Mouse (Mus musculus): Measurements from ENCODE around the gene Ubtf.
"Not testable (repeated sequence)": the region's sequence is repeated elsewhere in the genome, so short reads cannot be mapped to it uniquely, and the experiment has no call there.

The Ubtf gene

DNA sequence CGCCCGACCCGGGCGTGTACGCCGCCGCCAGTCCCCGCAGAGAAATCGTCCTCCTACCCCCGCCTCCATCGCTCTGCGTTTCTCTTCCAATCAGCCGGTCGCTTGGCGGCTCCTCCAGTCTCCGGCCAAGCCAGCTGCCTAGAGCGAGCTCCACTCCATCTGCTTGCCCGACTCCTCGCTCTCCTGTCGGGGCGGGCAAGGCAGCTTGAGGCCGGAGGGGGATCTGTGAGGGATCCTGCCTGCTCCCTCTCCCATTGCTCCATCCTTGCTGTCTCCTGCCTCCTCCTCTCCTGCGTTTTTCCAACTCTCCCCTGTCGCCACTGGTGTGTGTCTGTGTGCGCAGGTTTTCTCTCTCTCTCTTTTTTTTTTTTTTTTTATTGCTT lies at the start of gene Ubtf:
Gene Ubtf, minus strand, starts transcription at position 333 of the 383 bp plus-strand sequence.
- ATAC-seq (ENCODE audit: low TSS enrichment): peak; percentile 28; the same call in 1 of the 2 replicates

DNA sequence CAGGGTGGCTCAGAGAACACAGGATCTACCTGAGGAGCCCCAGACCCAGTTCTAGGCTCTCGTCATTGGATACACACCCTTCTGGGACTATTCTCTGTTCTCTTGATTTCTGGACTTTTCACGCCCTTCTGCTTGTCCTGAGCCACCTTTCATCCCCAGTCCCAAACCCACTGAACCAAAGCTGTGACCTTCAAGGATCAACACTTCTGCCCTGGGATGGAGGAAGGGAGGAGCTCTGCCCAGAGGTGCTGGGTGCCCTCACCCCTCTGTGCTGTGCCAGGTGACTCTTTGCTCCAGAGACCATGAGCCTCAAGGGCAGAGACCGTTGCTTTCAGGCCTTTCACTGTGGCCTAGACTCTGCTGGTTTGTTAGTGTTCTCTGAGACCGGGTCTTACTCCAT lies 49.7 kb upstream of the Ubtf start:
- ATAC-seq (ENCODE audit: low TSS enrichment): no peak

DNA sequence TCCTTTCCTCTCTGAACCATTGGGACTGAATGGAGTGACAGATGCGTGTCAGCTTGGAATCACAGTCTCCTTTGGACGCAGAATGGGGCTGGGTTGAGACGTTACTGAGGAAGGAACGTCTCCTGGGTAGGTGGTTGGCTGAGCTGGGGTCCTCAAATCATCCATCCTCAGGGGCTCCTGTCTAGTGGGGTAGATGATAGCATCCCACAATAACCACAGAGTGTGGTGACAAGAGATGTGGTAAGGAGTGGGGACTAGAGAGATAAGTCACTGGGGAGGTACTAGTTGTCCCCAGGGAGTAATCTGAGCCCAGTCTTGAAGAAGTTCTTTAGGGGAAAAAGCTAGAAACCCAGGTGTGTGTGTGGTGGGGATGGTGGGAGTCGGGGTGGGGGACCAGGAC lies 48.8 kb upstream of the Ubtf start:
- ATAC-seq (ENCODE audit: low TSS enrichment): no peak

DNA sequence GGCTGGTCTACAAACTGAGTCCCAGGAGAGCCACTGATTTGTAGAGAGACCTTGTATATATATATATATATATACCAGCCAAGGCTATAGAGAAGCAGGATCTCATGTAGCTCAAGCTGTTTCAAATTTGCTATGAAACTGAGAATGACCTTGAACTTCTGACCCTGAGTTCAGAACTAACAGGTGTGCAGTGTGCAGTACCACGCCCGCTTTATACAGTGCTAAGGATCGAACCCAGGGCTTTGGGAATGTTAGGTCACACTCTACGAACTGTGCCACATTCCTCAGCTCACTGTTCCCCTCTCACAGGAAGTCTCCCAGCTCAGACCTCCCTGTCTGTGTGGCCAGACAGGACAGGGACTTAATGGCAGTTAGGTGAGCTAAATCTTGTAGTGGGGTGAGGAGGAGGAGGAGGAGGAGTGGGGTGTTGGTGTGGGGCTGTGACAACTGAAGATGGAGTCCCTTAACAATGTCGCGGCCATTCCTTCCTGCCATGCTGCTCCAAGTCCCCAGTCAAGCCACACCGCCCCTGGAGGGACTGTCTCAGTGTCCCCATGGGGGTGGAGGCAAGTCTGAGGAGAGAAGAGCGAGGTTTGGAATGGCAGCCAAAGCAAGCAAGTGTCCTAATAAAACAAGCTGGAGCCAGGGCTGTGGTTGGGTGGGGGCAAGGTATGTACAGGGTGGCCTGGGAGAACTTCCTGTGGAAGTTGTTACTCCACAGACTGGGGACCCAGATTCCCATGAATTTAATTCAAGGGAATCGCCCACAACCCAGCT lies 48.1 kb upstream of the Ubtf start:
- no peak for ATAC-seq (ENCODE audit: low TSS enrichment)

DNA sequence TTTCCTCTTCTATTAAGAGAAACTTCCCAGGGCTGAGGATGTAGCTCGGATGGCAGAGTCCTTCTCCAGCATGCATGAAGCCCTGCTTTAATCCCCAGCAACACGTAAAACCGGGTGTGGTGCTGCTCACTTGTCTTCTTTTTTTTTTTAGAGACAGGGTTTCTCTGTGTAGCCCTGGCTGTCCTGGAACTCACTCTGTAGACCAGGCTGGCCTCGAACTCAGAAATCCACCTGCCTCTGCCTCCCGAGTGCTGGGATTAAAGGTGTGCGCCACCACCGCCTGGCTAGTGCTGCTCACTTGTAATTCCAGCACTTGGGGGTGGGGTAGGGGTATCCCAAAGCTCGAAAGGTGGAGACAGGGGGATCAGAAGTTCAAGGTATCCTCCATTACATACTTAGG lies 46.6 kb upstream of the Ubtf start, which contains the start of gene Slc4a1:
Gene Slc4a1, minus strand, starts transcription at position 101 of the 400 bp plus-strand sequence.
- not testable (repeated sequence) for ATAC-seq (ENCODE audit: low TSS enrichment)

- ATAC-seq (ENCODE audit: low TSS enrichment): no peak
Measured at GRCm38 (mm10) chr11:102365699-102366098, 46.2 kb upstream of the Ubtf start.

DNA sequence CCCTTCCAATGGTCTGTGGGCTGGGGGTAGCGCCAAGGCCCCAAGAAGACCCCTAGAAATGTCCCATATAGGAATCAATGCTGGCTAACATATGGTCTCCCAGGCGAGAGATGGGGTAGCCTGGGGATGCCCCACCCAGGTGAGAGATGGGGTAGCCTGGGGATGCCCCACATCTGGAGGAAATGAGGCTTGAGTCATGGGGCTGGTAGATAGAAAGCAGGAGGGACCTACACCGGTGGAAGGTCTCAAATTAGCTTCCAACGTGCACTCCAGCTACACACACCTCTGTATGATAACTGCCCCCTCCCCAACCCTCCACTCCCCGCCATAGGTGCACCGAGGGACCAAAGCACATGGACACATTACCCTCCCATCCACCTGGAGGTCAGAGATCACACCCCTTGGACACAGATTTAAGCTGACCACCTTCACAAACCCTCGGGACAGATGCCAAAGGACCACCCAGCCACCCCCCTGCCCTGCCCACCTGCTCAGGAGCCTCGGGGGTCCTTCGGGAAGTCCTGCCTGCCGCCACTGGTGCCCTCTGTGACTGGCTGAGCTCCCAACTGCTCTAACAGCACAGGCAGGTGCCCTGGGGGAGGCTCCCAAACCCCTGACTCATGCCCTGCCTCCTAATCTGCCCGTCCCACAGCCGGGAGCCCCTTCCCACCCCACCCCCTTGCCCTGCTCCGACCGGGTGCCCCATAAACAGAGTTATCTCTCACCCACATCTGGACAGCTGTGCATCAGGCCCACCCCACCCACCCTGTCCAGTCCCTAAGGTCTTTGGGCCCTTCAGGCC lies 45.2 kb upstream of the Ubtf start:
- ATAC-seq (ENCODE audit: low TSS enrichment): no peak

- no peak for ATAC-seq (ENCODE audit: low TSS enrichment)
Measured at GRCm38 (mm10) chr11:102363623-102364022, 44.1 kb upstream of the Ubtf start.

DNA sequence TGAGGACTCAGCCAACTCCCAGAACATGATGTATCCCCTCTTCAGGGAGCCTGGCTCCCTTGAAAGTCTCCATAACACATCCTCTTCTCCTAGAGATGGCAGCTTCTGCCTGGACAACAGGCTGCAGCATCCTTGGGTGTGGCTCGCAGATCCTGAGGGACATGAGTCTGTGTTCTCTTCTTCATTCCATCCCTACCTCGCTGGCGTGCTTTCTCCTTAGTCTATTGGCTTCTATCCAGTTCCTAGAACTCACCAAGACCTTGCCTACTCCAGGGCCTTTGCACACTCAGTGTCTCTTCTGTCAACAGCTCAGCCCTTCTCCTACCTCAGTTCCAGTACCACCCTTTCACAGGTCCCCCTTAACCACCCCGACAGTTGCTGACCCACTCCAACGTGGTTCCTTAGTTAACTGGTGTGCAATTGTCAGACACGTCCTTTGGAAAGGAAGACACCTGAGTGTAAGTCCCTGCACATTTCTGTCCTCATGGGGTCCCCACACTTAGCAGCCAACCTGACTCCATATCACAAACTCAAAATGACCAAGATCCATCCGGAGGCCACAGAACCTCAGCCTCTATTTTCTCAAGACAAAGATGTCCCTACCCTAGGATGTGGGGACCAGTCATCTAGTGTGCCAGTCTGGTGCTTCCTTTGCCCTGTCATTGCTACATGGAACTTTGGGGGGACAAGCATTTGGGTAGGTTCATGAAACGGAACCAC lies 42.4 kb upstream of the Ubtf start:
- ATAC-seq (ENCODE audit: low TSS enrichment): no peak

DNA sequence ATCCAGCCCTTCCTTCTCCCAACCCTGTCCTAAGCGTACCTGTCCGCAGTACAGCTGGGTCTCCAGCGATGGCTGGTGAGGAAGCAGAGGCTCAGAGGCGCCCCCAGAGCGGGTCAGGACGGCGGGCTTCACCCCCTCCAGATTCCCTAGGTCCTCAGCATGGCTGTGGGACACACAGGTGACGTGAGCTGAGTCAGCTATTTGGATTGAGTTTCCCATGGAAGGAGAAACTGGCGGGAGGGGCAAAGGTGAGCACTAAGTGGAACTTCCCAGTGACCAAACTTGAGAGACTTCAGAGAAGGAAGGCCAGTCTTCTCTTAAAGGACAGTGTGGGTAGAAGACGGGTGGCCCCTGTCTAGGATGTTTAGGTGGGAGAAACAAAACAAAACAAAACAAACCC lies 38.8 kb upstream of the Ubtf start:
- ATAC-seq (ENCODE audit: low TSS enrichment): no peak

- ATAC-seq (ENCODE audit: low TSS enrichment): no peak
Measured at GRCm38 (mm10) chr11:102356636-102357350, 37.3 kb upstream of the Ubtf start.

- no peak for ATAC-seq (ENCODE audit: low TSS enrichment)
Measured at GRCm38 (mm10) chr11:102356190-102356589, 36.6 kb upstream of the Ubtf start.

GRCm38 (mm10) chr11:102355501-102355900 lies 36.0 kb upstream of the Ubtf start:
- ATAC-seq (ENCODE audit: low TSS enrichment): no peak

DNA sequence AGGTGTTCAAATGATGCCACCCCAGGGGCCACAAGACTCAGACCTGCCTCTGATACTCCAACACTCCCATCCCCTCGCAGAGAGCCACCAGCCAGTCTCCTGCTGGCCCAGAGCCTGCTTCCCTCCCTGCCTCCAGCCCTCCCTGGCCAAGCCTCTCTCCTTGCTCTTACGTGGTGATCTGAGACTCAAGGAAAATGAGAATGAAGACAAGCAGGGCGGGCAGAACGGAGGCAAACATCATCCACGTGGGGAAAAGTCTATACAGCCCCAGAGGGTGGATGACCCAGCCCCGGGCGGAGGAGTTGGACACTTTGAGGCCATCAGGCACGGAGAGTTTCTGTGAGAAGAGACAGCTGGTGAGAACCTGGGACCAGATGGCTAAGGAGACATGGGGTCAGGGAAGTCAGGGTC lies 33.5 kb upstream of the Ubtf start:
- ATAC-seq (ENCODE audit: low TSS enrichment): no peak

DNA sequence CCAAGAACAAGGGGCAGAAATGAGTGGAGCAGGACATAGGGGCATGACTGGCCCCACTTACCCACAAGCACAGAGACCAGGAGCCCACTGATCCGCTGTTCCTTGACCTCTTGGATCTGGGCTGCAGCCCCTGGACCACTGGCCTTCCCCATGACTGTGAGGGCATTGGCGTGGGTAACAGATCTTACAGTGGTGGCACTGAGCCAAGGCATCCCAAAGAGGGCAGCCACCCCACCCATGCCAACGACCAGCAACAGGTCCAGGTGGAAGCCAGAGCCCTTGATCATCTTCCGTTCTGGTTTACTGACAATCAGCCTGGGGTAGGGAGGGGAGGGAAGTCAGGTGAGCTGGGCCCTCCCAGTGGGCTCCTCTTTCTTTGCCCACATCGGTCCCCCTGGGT lies 32.8 kb upstream of the Ubtf start:
- no peak for ATAC-seq (ENCODE audit: low TSS enrichment)

DNA sequence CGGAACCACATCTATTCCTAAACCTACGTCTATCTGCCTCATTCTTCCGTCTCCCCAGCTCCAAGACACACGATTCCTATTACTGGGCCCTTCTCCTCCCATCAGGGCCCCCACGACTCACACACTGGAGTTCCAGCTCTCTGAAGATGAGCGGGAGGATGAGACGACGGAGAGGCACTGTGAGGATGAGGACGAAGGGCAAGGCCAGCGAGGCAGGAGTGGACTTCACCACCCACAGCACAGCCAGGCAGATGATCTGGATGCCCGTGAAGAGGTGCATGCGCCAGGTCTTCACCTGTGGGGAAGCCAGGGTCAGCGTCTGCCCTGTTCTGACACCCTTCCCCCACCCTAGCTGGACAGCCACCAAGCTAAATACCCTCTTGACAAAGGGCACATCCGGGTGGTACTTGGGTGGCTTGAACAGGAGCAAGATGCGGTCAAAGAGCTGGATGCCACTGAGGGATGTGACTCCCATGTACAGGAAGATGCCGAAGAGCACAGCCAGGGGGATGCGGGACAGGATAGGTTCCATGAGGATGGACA lies 31.5 kb upstream of the Ubtf start:
- no peak for ATAC-seq (ENCODE audit: low TSS enrichment)

DNA sequence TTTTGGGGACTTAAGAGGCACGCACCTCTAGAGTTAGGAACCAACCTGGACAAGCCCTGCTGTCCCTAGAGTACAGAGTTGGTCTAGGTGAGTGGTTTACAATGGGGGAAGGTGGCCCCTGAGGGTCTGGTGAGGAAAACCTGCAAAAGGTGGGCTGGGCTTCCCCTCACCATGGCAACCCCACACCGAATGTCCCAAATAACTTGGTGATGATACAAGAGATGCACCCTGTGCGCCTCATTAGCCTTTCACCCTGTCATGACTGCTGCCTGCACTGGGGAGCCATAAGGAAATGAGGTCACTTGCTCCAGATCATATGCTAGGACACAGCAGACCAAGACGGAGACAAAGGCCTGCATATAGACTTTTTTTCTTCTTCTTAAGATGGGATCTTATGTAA lies 30.9 kb upstream of the Ubtf start:
- ATAC-seq (ENCODE audit: low TSS enrichment): no peak

GRCm38 (mm10) chr11:102349189-102349954 lies 29.8 kb upstream of the Ubtf start:
- ATAC-seq (ENCODE audit: low TSS enrichment): no peak

- ATAC-seq (ENCODE audit: low TSS enrichment): no peak
Measured at GRCm38 (mm10) chr11:102348771-102349170, 29.2 kb upstream of the Ubtf start.

DNA sequence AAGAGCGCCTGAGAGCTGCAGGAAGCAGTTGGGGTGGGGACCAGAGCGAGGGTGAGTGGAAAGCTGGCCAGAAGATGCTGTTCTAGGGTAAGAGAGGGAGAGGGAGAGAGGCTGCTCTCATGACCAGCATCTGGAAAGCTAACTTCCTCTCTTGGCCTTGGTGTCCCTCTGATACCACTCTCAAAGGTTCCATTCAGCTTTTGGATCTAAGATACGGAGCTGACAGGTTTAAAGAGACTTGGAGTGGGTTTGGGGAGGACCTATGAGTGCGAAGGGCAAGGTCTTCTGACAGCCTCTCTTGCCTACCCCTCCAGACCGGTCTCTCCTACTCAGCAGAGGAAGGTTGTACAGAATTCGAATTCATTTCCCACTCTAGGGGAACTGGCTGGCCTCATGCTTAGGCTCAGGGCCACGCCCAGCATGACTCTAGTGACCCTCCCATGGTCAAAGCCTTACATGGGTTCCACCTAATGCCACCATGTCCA lies 28.6 kb upstream of the Ubtf start:
- ATAC-seq (ENCODE audit: low TSS enrichment): no peak

- no peak for ATAC-seq (ENCODE audit: low TSS enrichment)
Measured at GRCm38 (mm10) chr11:102347683-102348082, 28.1 kb upstream of the Ubtf start.
